Mouse (Mus musculus): Measurements from ENCODE around the gene Omt2a.
A peak's percentile ranks its signal among the peaks of the same experiment; 100 is the strongest.
"Not testable (repeated sequence)": the region's sequence is repeated elsewhere in the genome, so short reads cannot be mapped to it uniquely, and the experiment has no call there.

Gene Omt2a

GRCm38 (mm10) chr9:78296089-78296488 lies 18.5 kb downstream of the Omt2a start:
- peak; percentile 62 for DNase-seq

- not testable (repeated sequence) for DNase-seq
These were observed 19.8 kb downstream of the Omt2a start for GRCm38 (mm10) chr9:78294781-78295180.

- DNase-seq = not testable (repeated sequence)
These were observed 20.9 kb downstream of the Omt2a start for GRCm38 (mm10) chr9:78293683-78294082.

GRCm38 (mm10) chr9:78292462-78292861 lies 22.1 kb downstream of the Omt2a start:
- not testable (repeated sequence) for DNase-seq

GRCm38 (mm10) chr9:78289723-78290122 lies 24.9 kb downstream of the Omt2a start, which contains the start of gene Gm10639:
Gene Gm10639, plus strand, starts transcription at chr9:78289923.
- not testable (repeated sequence) for DNase-seq

GRCm38 (mm10) chr9:78289063-78289462 lies 25.5 kb downstream of the Omt2a start:
- DNase-seq = not testable (repeated sequence)

- not testable (repeated sequence) for DNase-seq
These were observed 32.4 kb downstream of the Omt2a start for GRCm38 (mm10) chr9:78282002-78282711.

GRCm38 (mm10) chr9:78270945-78271344 lies 43.7 kb downstream of the Omt2a start:
- not testable (repeated sequence) for DNase-seq
